In genomic region chr5:144100149-144100935, GRCm38 (mm10) we compare ENCODE assay signal across 8 mouse cellular contexts. TPM values are rescaled to one million over a fixed set of nuclear protein-coding genes. Genes with fewer than 3 reads are reported as not detected.
A peak's percentile ranks its signal among the peaks of the same experiment; 100 is the strongest.
DNase-seq lines count a peak whose midpoint lies in the region; ATAC-seq and TF ChIP-seq lines count a peak whose summit lies in the region.

Lmtk2 (plus strand) TSS chr5:144100436.

- H3K4me2 ChIP-seq in heart, embryonic 15.5 days = peak within 1 kb of the TSS; percentile 93
- H3K4me2 ChIP-seq in liver, embryonic 14.5 days (ENCODE audit: low read depth) = peak within 1 kb of the TSS; percentile 68
- peak within 1 kb of the TSS; percentile 64 for H3K4me2 ChIP-seq in neural tube, embryonic 11.5 days (ENCODE audit: low read depth)
- H3K4me2 ChIP-seq in stomach, postnatal 0 days (replicated peaks; ENCODE audit: low read depth) = peak within 1 kb of the TSS; percentile 95

- no peak for TF ChIP-seq EP300 in liver, embryonic 14.5 days (IDR thresholded peaks at IDR 0.05; ENCODE audit: low read depth)
- TF ChIP-seq EP300 in stomach, postnatal 0 days (optimal IDR thresholded peaks at IDR 0.05) = no peak

- TF ChIP-seq CTCF in liver, embryonic 14.5 days (IDR thresholded peaks at IDR 0.05; ENCODE audit: low read depth) = peak; percentile 97
- peak; percentile 93 for TF ChIP-seq CTCF in stomach, postnatal 0 days (IDR thresholded peaks at IDR 0.05; ENCODE audit: low read depth)

- H3K27me3 ChIP-seq in forebrain, embryonic 10.5 days (ENCODE audit: poor library complexity, severe bottlenecking) = 0 out of 2 replicates have a peak, but pooled peaks cover 6% of the 10 kb centered on the region
- peaks cover 14% of the 10 kb centered on the region for H3K27me3 ChIP-seq in heart, embryonic 15.5 days
- peaks cover 10% of the 10 kb centered on the region for H3K27me3 ChIP-seq in liver, embryonic 14.5 days (ENCODE audit: control insufficient read depth, insufficient read depth, low read length)
- no peaks in the 10 kb centered on the region for H3K27me3 ChIP-seq in neural tube, embryonic 11.5 days (ENCODE audit: control insufficient read depth, insufficient read depth, low read length)
- no peaks in the 10 kb centered on the region for H3K27me3 ChIP-seq in stomach, postnatal 0 days (ENCODE audit: control insufficient read depth, insufficient read depth, low read length)

- H3K9ac ChIP-seq in heart, embryonic 15.5 days = peak within 1 kb of the TSS; percentile 95
- H3K9ac ChIP-seq in liver, embryonic 14.5 days (replicated peaks) = peak within 1 kb of the TSS; percentile 85
- peak within 1 kb of the TSS; percentile 89 for H3K9ac ChIP-seq in neural tube, embryonic 11.5 days (ENCODE audit: low read length)
- H3K9ac ChIP-seq in stomach, postnatal 0 days (ENCODE audit: low read length) = peak within 1 kb of the TSS; percentile 93

- H3K36me3 ChIP-seq in forebrain, embryonic 10.5 days (replicated peaks) = peaks cover 2% of the 10 kb centered on the region; the same call in 1 of the 2 replicates
- H3K36me3 ChIP-seq in heart, embryonic 15.5 days = no peaks in the 10 kb centered on the region
- no peaks in the 10 kb centered on the region for H3K36me3 ChIP-seq in liver, embryonic 14.5 days (replicated peaks; ENCODE audit: control insufficient read depth, insufficient read depth, low read depth)
- no peaks in the 10 kb centered on the region for H3K36me3 ChIP-seq in neural tube, embryonic 11.5 days (ENCODE audit: control insufficient read depth, insufficient read depth, low read length)
- no peaks in the 10 kb centered on the region for H3K36me3 ChIP-seq in stomach, postnatal 0 days (ENCODE audit: control insufficient read depth, insufficient read depth, low read length)

- peaks cover 29% of the 10 kb centered on the region for H3K4me1 ChIP-seq in forebrain, embryonic 10.5 days
- peaks cover 19% of the 10 kb centered on the region for H3K4me1 ChIP-seq in heart, embryonic 15.5 days (replicated peaks)
- peaks cover 22 to 25% of the 10 kb centered on the region in 2 experiments for H3K4me1 ChIP-seq in liver, embryonic 14.5 days (replicated peaks; ENCODE audit: control insufficient read depth in 2 of 2, insufficient read depth in 2 of 2, low read length in 1 of 2)
- 0 out of 2 replicates have a peak, but pooled peaks cover 4% of the 10 kb centered on the region for H3K4me1 ChIP-seq in neural tube, embryonic 11.5 days (ENCODE audit: control insufficient read depth, insufficient read depth, low read length)
- H3K4me1 ChIP-seq in stomach, postnatal 0 days (replicated peaks; ENCODE audit: control insufficient read depth, insufficient read depth) = no peaks in the 10 kb centered on the region

- peak within 1 kb of the TSS; percentile 90 for H3K27ac ChIP-seq in forebrain, embryonic 10.5 days
- H3K27ac ChIP-seq in heart, embryonic 15.5 days = peak within 1 kb of the TSS; percentile 86
- H3K27ac ChIP-seq in liver, embryonic 14.5 days = peak within 1 kb of the TSS; percentile 27; the same call in 1 of the 2 replicates
- peak within 1 kb of the TSS; percentile 86 for H3K27ac ChIP-seq in neural tube, embryonic 11.5 days (ENCODE audit: low read depth, low read length)
- H3K27ac ChIP-seq in stomach, postnatal 0 days (replicated peaks) = peak within 1 kb of the TSS; percentile 83

- peak; percentile 99 for ATAC-seq in CD4-positive, CD25-positive, alpha-beta regulatory T cell, adult 4 months
- ATAC-seq in heart, embryonic 15.5 days (replicated peaks; ENCODE audit: insufficient number of reproducible peaks, insufficient read depth, low FRiP score, low read depth) = peak; percentile 99
- peak; percentile 99 for ATAC-seq in liver, embryonic 14.5 days (ENCODE audit: insufficient read depth)
- ATAC-seq in neural tube, embryonic 11.5 days (ENCODE audit: insufficient read depth, low FRiP score, low TSS enrichment) = peak; percentile 100
- peak; percentile 99 for ATAC-seq in stomach, postnatal 0 days (ENCODE audit: low FRiP score, low TSS enrichment)

- peak; percentile 91 for DNase-seq in c-Kit-negative CD71-positive TER-119-positive erythroid progenitor cells, embryonic 14.5 days (ENCODE audit: low read depth, low spot score)
- DNase-seq in forebrain, embryonic 10.5 days (ENCODE audit: extremely low spot score, low spot score) = peak; percentile 94
- peak; percentile 98 to 99 for DNase-seq in kidney, postnatal 25 days
- DNase-seq in liver, embryonic 14.5 days (ENCODE audit: low read depth in 3 of 3, low spot score in 3 of 3) = peak; percentile 91 to 93 (median 92)
- DNase-seq in neural tube, embryonic 11.5 days (ENCODE audit: low spot score) = peak; percentile 95
- DNase-seq in stomach, postnatal 0 days (ENCODE audit: low spot score) = peak; percentile 96

- under 1% methylated on average over 90 of the region's 90 CpGs for WGBS in forebrain, embryonic 10.5 days
- WGBS in heart, embryonic 15.5 days = under 1% methylated on average over 89 of the region's 90 CpGs
- under 1% methylated on average over 84 of the region's 90 CpGs for WGBS in liver, embryonic 14.5 days (ENCODE audit: insufficient replicate concordance)
- WGBS in neural tube, embryonic 11.5 days = under 1% methylated on average over 74 of the region's 90 CpGs
- WGBS in stomach, postnatal 0 days = under 1% methylated on average over 86 of the region's 90 CpGs

- peak within 1 kb of the TSS; percentile 94 for H3K4me3 ChIP-seq in forebrain, embryonic 10.5 days
- H3K4me3 ChIP-seq in heart, embryonic 15.5 days = peak within 1 kb of the TSS; percentile 99
- peak within 1 kb of the TSS; percentile 72 to 85 for H3K4me3 ChIP-seq in liver, embryonic 14.5 days (ENCODE audit: insufficient read depth in 1 of 2, low read depth in 2 of 2, low read length in 2 of 2)
- H3K4me3 ChIP-seq in neural tube, embryonic 11.5 days (ENCODE audit: low read depth, low read length) = peak within 1 kb of the TSS; percentile 98
- peak within 1 kb of the TSS; percentile 97 for H3K4me3 ChIP-seq in stomach, postnatal 0 days (ENCODE audit: low read depth, low read length)

- no peaks in the 10 kb centered on the region for H3K9me3 ChIP-seq in forebrain, embryonic 10.5 days
- no peaks in the 10 kb centered on the region for H3K9me3 ChIP-seq in heart, embryonic 15.5 days (replicated peaks)
- no peaks in the 10 kb centered on the region for H3K9me3 ChIP-seq in liver, embryonic 14.5 days (ENCODE audit: control insufficient read depth, low read length)
- no peaks in the 10 kb centered on the region for H3K9me3 ChIP-seq in neural tube, embryonic 11.5 days (ENCODE audit: control insufficient read depth, low read length)
- H3K9me3 ChIP-seq in stomach, postnatal 0 days (ENCODE audit: control insufficient read depth, low read length) = no peaks in the 10 kb centered on the region

RNA-seq across cellular contexts. Expression of gene Lmtk2, which starts in this region (rescaled TPM):
- 1 to 10 TPM; 3.7 to 3.9 TPM for polyA plus RNA-seq in CD4-positive, CD25-positive, alpha-beta regulatory T cell, adult 4 months (2017; shearing (Covaris generic))
- 5.5 and 5.7 TPM in 2 replicates for polyA plus RNA-seq in forebrain, embryonic 10.5 days (2016; fragmentation: Nextera tagmentation; extraction: Ambion mirVana)
- polyA plus RNA-seq in heart, embryonic 15.5 days (2015; fragmentation: Nextera tagmentation; extraction: Ambion mirVana) = 3.1 and 4.3 TPM in 2 replicates
- polyA plus RNA-seq in liver, embryonic 14.5 days (2012; rRNA removed) = 2.4 and 2.9 TPM in 2 replicates
- 1.5 and 1.7 TPM in 2 replicates for polyA plus RNA-seq in liver, embryonic 14.5 days (2014; fragmentation: Nextera tagmentation; extraction: Ambion mirVana)
- polyA plus RNA-seq in neural tube, embryonic 11.5 days (2014; fragmentation: Nextera tagmentation; extraction: Ambion mirVana) = 6.4 and 6.7 TPM in 2 replicates
- 3.8 and 4.1 TPM in 2 replicates for polyA plus RNA-seq in stomach, postnatal 0 days (2015; fragmentation: Nextera tagmentation; extraction: Ambion mirVana)

Comparison
In these comparisons a context has a peak if more than half of its experiments do, and no peak if none do; other contexts are left out.
1. Peak in every context shown above with its lines: DNase-seq, ATAC-seq, H3K4me3 ChIP-seq and H3K27ac ChIP-seq.
2. H3K27ac ChIP-seq: peak in every context shown above with its lines; median percentile 90 in forebrain, embryonic 10.5 days; 86 in heart, embryonic 15.5 days; 86 in neural tube, embryonic 11.5 days; 83 in stomach, postnatal 0 days; 27 in liver, embryonic 14.5 days.